Mouse (Mus musculus) ES-E14 (cell line): Measurements from ENCODE around the gene Gm16867.
"Not testable (repeated sequence)": the region's sequence is repeated elsewhere in the genome, so short reads cannot be mapped to it uniquely, and the experiment has no call there.

Experiments used
- CHD2 ChIP-seq: IDR thresholded peaks from 2 replicates; pipeline ENCODE4 v1.6.1; 2014; ENCODE audit warnings: mild to moderate bottlenecking, low read depth, low read length, inconsistent platforms
- HCFC1 ChIP-seq: IDR thresholded peaks from 2 replicates; pipeline ENCODE4 v1.6.1; 2012; ENCODE audit warnings: low read length, inconsistent platforms, borderline replicate concordance; ENCODE audit not compliant: insufficient read depth
- MAFK ChIP-seq: IDR thresholded peaks from 2 replicates; pipeline ENCODE4 v1.6.1; 2014; ENCODE audit warnings: mild to moderate bottlenecking, low read depth, low read length, inconsistent platforms; ENCODE audit not compliant: insufficient read depth
- ZC3H11A ChIP-seq: IDR thresholded peaks from 2 replicates; pipeline ENCODE4 v1.6.1; 2012; ENCODE audit warnings: low read depth, mild to moderate bottlenecking, inconsistent platforms, low read length, borderline replicate concordance
- ZNF384 ChIP-seq: IDR thresholded peaks from 2 replicates; pipeline ENCODE4 v1.6.1; 2012; ENCODE audit warnings: low read depth, low read length, inconsistent platforms

DNA sequence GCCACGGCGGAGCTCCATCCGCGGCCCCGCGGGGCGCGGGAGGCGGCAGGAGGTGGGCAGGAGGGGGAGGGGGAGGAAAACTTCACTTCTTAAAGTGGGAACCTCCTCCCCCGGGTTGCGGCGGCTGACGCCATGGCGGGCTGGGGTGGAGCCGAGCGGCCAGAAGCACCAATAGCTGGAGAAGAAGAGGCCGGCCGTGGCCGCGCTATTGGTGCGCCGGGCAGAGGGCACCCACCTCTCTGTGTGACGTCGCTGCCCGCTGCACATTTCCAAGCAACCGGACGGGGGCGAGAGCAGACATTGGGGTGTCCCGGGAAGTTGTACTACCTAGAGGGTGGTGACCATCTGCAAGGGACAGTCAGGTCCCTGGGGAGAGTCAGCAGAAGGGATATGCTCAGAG, at the start of gene Gm16867:
- TF ChIP-seq ZNF384, ZC3H11A, CHD2, HCFC1, MAFK: not testable (repeated sequence)
